Mouse (Mus musculus): Measurements from ENCODE around the gene Kcnj15. TPM values are rescaled to one million over a fixed set of nuclear protein-coding genes. Genes with fewer than 3 reads are reported as not detected.
A peak's percentile ranks its signal among the peaks of the same experiment; 100 is the strongest.

Gene Kcnj15
- 0.02 and 0.04 TPM in 2 replicates for polyA plus RNA-seq (2012; rRNA removed)

- Histone ChIP-seq H3K4me3 (ENCODE audit: insufficient read depth, low read length) (no peak within 1 kb of the TSS), H3K4me1 (ENCODE audit: control insufficient read depth, insufficient read depth, low read length) (no peaks in the 10 kb centered on the region), H3K27ac (ENCODE audit: insufficient read depth, low read length) (no peak within 1 kb of the TSS)
- TF ChIP-seq POLR2A (IDR thresholded peaks at IDR 0.05; ENCODE audit: extremely low read depth, insufficient read depth, low read length) (no peak), CTCF (IDR thresholded peaks at IDR 0.05; ENCODE audit: extremely low read depth, insufficient read depth, low read length) (no peak)
Measured at GRCm38 (mm10) chr16:95257266-95257894, at the start of gene Kcnj15. Kcnj15 (plus strand) TSS chr16:95257558.

GRCm38 (mm10) chr16:95208243-95208642, 49.1 kb upstream of the Kcnj15 start:
- no peak overlapping the region for H3K4me3 ChIP-seq (ENCODE audit: insufficient read depth, low read length)
- no peak for TF ChIP-seq POLR2A (IDR thresholded peaks at IDR 0.05; ENCODE audit: extremely low read depth, insufficient read depth, low read length)
- TF ChIP-seq CTCF (IDR thresholded peaks at IDR 0.05; ENCODE audit: extremely low read depth, insufficient read depth, low read length), result no peak
- no peaks in the 10 kb centered on the region for H3K4me1 ChIP-seq (ENCODE audit: control insufficient read depth, insufficient read depth, low read length)
- no peak overlapping the region for H3K27ac ChIP-seq (ENCODE audit: insufficient read depth, low read length)

- Histone ChIP-seq H3K27ac (ENCODE audit: insufficient read depth, low read length) (no peak overlapping the region), H3K4me1 (ENCODE audit: control insufficient read depth, insufficient read depth, low read length) (no peaks in the 10 kb centered on the region), H3K4me3 (ENCODE audit: insufficient read depth, low read length) (no peak overlapping the region)
- TF ChIP-seq CTCF (IDR thresholded peaks at IDR 0.05; ENCODE audit: extremely low read depth, insufficient read depth, low read length), result peak; percentile 43; the same call in 1 of the 2 replicates
- TF ChIP-seq POLR2A (IDR thresholded peaks at IDR 0.05; ENCODE audit: extremely low read depth, insufficient read depth, low read length), result no peak
Measured at GRCm38 (mm10) chr16:95209011-95209466, 48.3 kb upstream of the Kcnj15 start.

GRCm38 (mm10) chr16:95214251-95215197, 42.8 kb upstream of the Kcnj15 start:
- no peaks in the 10 kb centered on the region for H3K4me1 ChIP-seq (ENCODE audit: control insufficient read depth, insufficient read depth, low read length)
- no peak overlapping the region for H3K27ac ChIP-seq (ENCODE audit: insufficient read depth, low read length)
- H3K4me3 ChIP-seq (ENCODE audit: insufficient read depth, low read length), result no peak overlapping the region
- TF ChIP-seq POLR2A (IDR thresholded peaks at IDR 0.05; ENCODE audit: extremely low read depth, insufficient read depth, low read length) (no peak), CTCF (IDR thresholded peaks at IDR 0.05; ENCODE audit: extremely low read depth, insufficient read depth, low read length) (no peak)

GRCm38 (mm10) chr16:95215782-95216181, 41.6 kb upstream of the Kcnj15 start:
- Histone ChIP-seq H3K27ac (ENCODE audit: insufficient read depth, low read length) (no peak overlapping the region), H3K4me1 (ENCODE audit: control insufficient read depth, insufficient read depth, low read length) (no peaks in the 10 kb centered on the region), H3K4me3 (ENCODE audit: insufficient read depth, low read length) (no peak overlapping the region)
- TF ChIP-seq POLR2A (IDR thresholded peaks at IDR 0.05; ENCODE audit: extremely low read depth, insufficient read depth, low read length), result no peak
- TF ChIP-seq CTCF (IDR thresholded peaks at IDR 0.05; ENCODE audit: extremely low read depth, insufficient read depth, low read length), result no peak

- no peak overlapping the region for H3K27ac ChIP-seq (ENCODE audit: insufficient read depth, low read length)
Measured at GRCm38 (mm10) chr16:95216346-95216745, 41.0 kb upstream of the Kcnj15 start.

GRCm38 (mm10) chr16:95216824-95217223, 40.5 kb upstream of the Kcnj15 start:
- H3K4me1 ChIP-seq (ENCODE audit: control insufficient read depth, insufficient read depth, low read length), result no peaks in the 10 kb centered on the region
- no peak overlapping the region for H3K4me3 ChIP-seq (ENCODE audit: insufficient read depth, low read length)
- no peak overlapping the region for H3K27ac ChIP-seq (ENCODE audit: insufficient read depth, low read length)
- TF ChIP-seq POLR2A (IDR thresholded peaks at IDR 0.05; ENCODE audit: extremely low read depth, insufficient read depth, low read length), result no peak
- TF ChIP-seq CTCF (IDR thresholded peaks at IDR 0.05; ENCODE audit: extremely low read depth, insufficient read depth, low read length), result no peak

More at GRCm38 (mm10) chr16:95216346-95216745, 41.0 kb upstream of the Kcnj15 start:
- Histone ChIP-seq H3K4me3 (ENCODE audit: insufficient read depth, low read length) (no peak overlapping the region), H3K4me1 (ENCODE audit: control insufficient read depth, insufficient read depth, low read length) (no peaks in the 10 kb centered on the region)
- TF ChIP-seq CTCF (IDR thresholded peaks at IDR 0.05; ENCODE audit: extremely low read depth, insufficient read depth, low read length) (no peak), POLR2A (IDR thresholded peaks at IDR 0.05; ENCODE audit: extremely low read depth, insufficient read depth, low read length) (no peak)

GRCm38 (mm10) chr16:95218783-95219182, 38.6 kb upstream of the Kcnj15 start:
- TF ChIP-seq CTCF (IDR thresholded peaks at IDR 0.05; ENCODE audit: extremely low read depth, insufficient read depth, low read length) (no peak), POLR2A (IDR thresholded peaks at IDR 0.05; ENCODE audit: extremely low read depth, insufficient read depth, low read length) (no peak)
- Histone ChIP-seq H3K4me1 (ENCODE audit: control insufficient read depth, insufficient read depth, low read length) (no peaks in the 10 kb centered on the region), H3K27ac (ENCODE audit: insufficient read depth, low read length) (no peak overlapping the region), H3K4me3 (ENCODE audit: insufficient read depth, low read length) (no peak overlapping the region)

GRCm38 (mm10) chr16:95219459-95219858, 37.9 kb upstream of the Kcnj15 start:
- Histone ChIP-seq H3K4me1 (ENCODE audit: control insufficient read depth, insufficient read depth, low read length) (no peaks in the 10 kb centered on the region), H3K27ac (ENCODE audit: insufficient read depth, low read length) (no peak overlapping the region), H3K4me3 (ENCODE audit: insufficient read depth, low read length) (no peak overlapping the region)
- TF ChIP-seq POLR2A (IDR thresholded peaks at IDR 0.05; ENCODE audit: extremely low read depth, insufficient read depth, low read length) (no peak), CTCF (IDR thresholded peaks at IDR 0.05; ENCODE audit: extremely low read depth, insufficient read depth, low read length) (no peak)
